Mouse (Mus musculus) embryonic facial prominence, embryonic 10.5 days (tissue): ENCODE results near the gene Kif17. TPM values are rescaled to one million over a fixed set of nuclear protein-coding genes. Genes with fewer than 3 reads are reported as not detected.
A peak's percentile ranks its signal among the peaks of the same experiment; 100 is the strongest.

Source experiments
- DNase-seq: peaks from one replicate; pipeline ENCODE4 v3.0.0-alpha.2; 2017; ENCODE audit warnings: low spot score
- H3K27ac ChIP-seq: fragments of 300-500 bp; sonication (generic); replicated peaks from 2 replicates; pipeline ENCODE4 v1.5.1; 2016; ENCODE audit warnings: mild to moderate bottlenecking
- H3K27me3 ChIP-seq: fragments of 300-500 bp; sonication (generic); replicated peaks from 2 replicates; pipeline ENCODE4 v1.6.1; 2016; ENCODE audit warnings: low read depth, mild to moderate bottlenecking; ENCODE audit not compliant: poor library complexity, severe bottlenecking
- H3K36me3 ChIP-seq: fragments of 300-500 bp; sonication (generic); replicated peaks from 2 replicates; pipeline ENCODE4 v1.6.1; 2016; ENCODE audit warnings: mild to moderate bottlenecking, moderate library complexity
- H3K4me1 ChIP-seq: fragments of 300-500 bp; sonication (generic); 2 replicates; pipeline ENCODE4 v1.6.1; 2016
- H3K4me3 ChIP-seq: fragments of 300-500 bp; sonication (generic); 2 replicates; pipeline ENCODE4 v1.5.1; 2016; ENCODE audit warnings: mild to moderate bottlenecking, moderate library complexity
- H3K9me3 ChIP-seq: fragments of 300-500 bp; sonication (generic); 2 replicates; pipeline ENCODE4 v1.6.1; 2016; ENCODE audit warnings: mild to moderate bottlenecking
- WGBS: fragments of 180-500 bp; shearing (Covaris S2); methylation state at CpG from one replicate; pipeline ENCODE4 v1.1.7; 2016; 5-methylcytosine and 5-hydroxymethylcytosine counted together
- polyA plus RNA-seq: library from polyadenylated mRNA; unstranded; fragments of >200 nt; fragmentation: Nextera tagmentation; extraction: Ambion mirVana; gene quantifications from 2 replicates; pipeline ENCODE4 v1.2.1, GENCODE M21; 2016

The Kif17 gene
- polyA plus RNA-seq, 1 experiment from 2014 or later = 0.62 TPM

DNA sequence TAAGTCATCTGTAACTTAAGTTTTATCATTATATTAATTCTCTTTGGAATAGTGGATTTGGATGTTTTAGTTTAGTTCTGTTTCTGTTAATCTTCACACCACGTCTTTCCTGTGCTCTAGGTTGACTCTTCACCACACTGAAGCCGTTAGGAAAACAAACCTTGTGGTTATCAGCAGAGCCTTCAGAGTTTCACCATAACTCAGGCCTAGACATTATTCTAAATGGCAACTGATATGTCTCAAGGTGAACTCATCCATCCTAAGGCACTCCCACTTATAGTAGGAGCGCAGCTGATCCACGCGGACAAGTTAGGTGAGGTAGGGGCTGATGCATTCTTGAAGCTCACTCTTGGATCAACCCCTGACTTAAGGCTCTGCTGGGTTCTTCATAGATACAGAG lies 28.8 kb upstream of the Kif17 start:
- Histone ChIP-seq H3K4me1 (peaks cover 26% of the 10 kb centered on the region), H3K9me3 (no peaks in the 10 kb centered on the region), H3K27ac (no peak overlapping the region), H3K4me3 (no peak overlapping the region), H3K27me3 (no peaks in the 10 kb centered on the region), H3K36me3 (peaks cover 80% of the 10 kb centered on the region)
- WGBS = 91% methylated on average over 5 of the region's 5 CpGs
- DNase-seq = no peak

DNA sequence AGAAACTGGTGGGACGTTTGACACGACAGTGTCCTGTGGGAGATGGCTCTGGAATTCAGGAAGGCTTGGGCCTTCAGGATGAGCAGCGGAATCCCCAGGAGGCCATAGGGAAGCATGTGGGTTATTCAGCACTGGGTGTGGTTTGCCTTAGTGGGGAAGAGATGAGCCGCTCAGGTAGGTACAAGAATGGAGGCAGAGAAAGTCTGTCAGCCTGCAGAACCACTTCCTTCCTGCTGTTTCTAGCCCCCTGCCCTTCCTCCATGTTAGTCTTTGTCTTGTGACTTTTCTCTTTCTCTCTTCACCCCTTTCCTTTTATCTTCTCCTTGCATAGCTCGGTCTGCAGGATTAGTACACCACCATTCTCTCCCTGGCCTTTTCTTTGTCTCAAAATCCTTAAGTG lies 27.8 kb upstream of the Kif17 start:
- no peaks in the 10 kb centered on the region for H3K27me3 ChIP-seq
- H3K4me3 ChIP-seq = no peak overlapping the region
- no peak overlapping the region for H3K27ac ChIP-seq
- no peaks in the 10 kb centered on the region for H3K9me3 ChIP-seq
- 85% methylated on average over 5 of the region's 5 CpGs for WGBS
- peaks cover 89% of the 10 kb centered on the region for H3K36me3 ChIP-seq
- DNase-seq = no peak
- peaks cover 26% of the 10 kb centered on the region for H3K4me1 ChIP-seq

DNA sequence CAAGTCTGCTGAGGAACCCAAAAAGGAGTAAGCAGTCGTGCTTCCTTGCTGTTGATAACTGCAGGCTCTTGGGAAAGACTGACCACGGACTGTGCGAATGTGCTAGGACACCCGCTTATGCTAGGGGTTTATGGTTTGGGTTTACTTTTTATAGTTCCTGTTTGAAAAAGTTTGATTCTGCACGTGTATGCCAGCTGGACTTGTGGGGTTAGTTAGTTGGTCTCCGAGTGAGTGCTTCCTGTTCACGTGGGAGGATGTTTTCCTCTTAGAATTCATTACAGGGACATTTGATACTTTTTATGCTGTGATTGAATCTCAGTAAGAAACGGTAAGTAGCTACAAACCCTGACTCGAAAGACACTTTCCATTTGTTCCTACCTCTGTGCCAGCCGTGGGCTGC lies 26.6 kb upstream of the Kif17 start:
- Histone ChIP-seq H3K36me3 (peaks cover 94% of the 10 kb centered on the region), H3K27ac (no peak overlapping the region), H3K9me3 (no peaks in the 10 kb centered on the region), H3K4me1 (peaks cover 14% of the 10 kb centered on the region), H3K4me3 (no peak overlapping the region), H3K27me3 (no peaks in the 10 kb centered on the region)
- no peak for DNase-seq
- WGBS = 89% methylated on average over 10 of the region's 10 CpGs

DNA sequence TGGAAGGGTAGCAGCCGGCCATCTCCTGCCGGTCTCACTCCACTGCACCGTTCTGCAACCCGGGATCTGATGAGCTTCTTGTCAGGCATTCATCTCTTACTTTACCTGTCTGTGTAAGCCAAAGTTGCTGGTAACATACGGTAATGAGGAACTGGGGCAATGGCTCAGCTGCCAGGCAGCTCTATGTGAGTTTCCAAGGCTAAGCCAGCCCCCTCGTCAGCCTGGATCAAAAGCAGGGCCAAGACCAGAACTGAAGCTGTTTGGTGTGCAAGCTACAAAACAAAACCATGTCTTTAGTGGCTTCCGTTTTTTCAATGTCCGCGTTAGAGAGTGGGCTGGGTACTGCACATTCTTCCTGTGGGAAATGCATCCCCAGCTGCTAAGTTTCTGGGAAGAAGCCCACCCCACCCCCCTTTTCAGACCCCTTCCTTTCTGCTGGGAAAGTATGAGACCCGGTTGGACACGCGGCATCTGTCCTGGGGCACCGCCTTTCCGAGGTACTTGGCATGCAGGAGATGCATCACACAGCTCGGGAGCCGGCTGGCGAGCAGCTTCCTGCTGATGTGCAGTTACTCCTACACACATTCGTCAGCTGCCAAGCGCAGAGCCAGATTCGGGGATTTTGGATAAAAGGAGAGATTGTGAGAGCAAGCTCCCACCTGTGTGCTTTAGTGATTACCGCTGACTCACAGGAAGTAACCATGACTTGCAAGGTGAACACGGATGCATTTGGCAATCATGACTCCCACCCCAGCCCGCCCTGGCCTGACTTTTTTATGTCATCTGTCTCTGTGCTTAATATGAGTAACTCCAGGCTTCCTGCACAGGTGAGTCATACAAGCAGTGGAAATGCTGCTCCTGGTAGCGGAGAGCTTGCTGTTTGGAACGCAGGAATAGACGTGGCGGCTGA lies 3.2 kb upstream of the Kif17 start:
- Histone ChIP-seq H3K9me3 (no peaks in the 10 kb centered on the region), H3K36me3 (peaks cover 60% of the 10 kb centered on the region)
- no peak for DNase-seq

DNA sequence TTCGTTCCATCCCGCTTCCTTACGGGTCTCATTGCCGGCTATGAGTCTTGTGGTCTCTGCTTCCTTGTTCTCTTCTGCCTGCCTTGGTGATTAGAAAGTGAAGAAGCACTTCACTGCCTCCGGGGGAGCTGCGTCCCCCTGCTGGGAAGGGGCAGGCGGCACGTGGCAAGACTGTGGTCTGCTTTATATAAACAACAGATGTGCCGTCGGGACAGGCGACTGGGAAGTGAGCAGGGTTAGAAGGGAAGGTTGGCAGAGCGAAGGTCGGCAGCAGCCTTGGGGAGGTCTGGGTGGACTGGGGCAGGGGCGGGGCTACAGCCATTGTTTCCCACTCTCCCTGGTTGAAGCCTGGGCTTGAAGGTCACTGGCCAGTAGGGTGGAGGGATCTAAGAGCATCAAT lies 1.6 kb downstream of the Kif17 start:
- Histone ChIP-seq H3K4me1 (peaks cover 43% of the 10 kb centered on the region), H3K9me3 (no peaks in the 10 kb centered on the region), H3K36me3 (peaks cover 12% of the 10 kb centered on the region), H3K4me3 (peak overlapping the region; percentile 74), H3K27ac (peak overlapping the region; percentile 66), H3K27me3 (peaks cover 96% of the 10 kb centered on the region)
- WGBS = under 1% methylated on average over 14 of the region's 14 CpGs
- DNase-seq = peak; percentile 84

More for the DNA sequence above, 3.2 kb upstream of the Kif17 start:
- H3K27me3 ChIP-seq = peaks cover 48% of the 10 kb centered on the region
- no peak overlapping the region for H3K4me3 ChIP-seq
- 81% methylated on average over 27 of the region's 27 CpGs for WGBS
- no peak overlapping the region for H3K27ac ChIP-seq
- peaks cover 30% of the 10 kb centered on the region for H3K4me1 ChIP-seq

DNA sequence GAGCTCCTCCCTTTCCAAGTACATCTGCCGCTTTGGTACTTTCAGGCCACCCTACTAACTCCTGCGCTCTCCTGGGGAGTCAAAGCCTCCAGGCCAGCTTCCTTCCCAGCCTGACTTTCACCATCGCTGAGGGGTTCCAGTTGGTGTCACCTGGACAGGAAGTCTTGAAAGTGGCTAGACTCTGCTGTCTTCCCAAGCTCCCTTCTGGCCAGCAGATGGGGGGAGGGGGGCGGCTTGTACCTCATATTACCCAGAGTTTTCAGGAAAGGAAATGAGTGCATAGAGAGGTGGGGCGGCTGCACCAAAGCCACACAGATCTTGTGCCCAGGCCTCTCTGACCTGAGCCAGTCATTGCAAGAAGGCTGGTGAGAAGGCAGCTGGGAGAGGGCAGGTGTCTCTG lies 2.0 kb downstream of the Kif17 start:
- peak overlapping the region; percentile 66 for H3K27ac ChIP-seq
- DNase-seq = peak; percentile 55
- H3K4me3 ChIP-seq = peak overlapping the region; percentile 74
- peaks cover 46% of the 10 kb centered on the region for H3K4me1 ChIP-seq
- H3K27me3 ChIP-seq = peaks cover 98% of the 10 kb centered on the region
- 8% methylated on average over 5 of the region's 5 CpGs for WGBS
- peaks cover 8% of the 10 kb centered on the region for H3K36me3 ChIP-seq
- no peaks in the 10 kb centered on the region for H3K9me3 ChIP-seq

DNA sequence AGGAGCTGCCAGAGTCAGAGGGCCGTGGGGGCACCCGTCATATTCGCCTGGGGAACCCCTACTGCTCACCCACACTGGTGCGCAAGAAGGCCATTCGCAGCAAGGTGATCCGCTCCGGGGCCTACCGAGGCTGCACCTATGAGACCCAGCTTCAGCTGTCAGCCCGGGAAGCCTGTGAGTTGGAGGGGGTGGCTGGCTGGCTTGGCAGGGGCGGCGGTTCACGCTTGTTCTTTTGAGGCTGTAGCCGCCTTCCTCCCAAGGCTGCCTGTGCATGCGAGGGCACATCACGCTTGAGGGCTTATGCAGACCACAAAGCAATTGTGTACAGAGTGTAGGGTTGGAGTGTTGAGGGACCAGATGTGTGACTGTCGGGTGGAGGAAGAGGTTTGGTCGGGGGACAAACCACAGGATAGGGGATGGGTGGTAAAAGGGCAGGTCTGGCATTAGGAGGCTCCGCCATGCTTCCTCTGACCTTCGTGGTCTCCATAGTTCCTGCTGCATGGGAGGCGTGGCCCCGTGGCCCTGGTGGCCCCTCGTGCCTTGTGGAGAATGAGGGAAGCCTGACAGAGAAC lies 7.0 kb downstream of the Kif17 start:
- DNase-seq = no peak
- Histone ChIP-seq H3K4me1 (peaks cover 25% of the 10 kb centered on the region), H3K36me3 (no peaks in the 10 kb centered on the region; the same call in 1 of the 2 replicates), H3K27ac (no peak overlapping the region), H3K9me3 (no peaks in the 10 kb centered on the region), H3K27me3 (peaks cover 87% of the 10 kb centered on the region), H3K4me3 (no peak overlapping the region)
- WGBS = 82% methylated on average over 22 of the region's 22 CpGs

DNA sequence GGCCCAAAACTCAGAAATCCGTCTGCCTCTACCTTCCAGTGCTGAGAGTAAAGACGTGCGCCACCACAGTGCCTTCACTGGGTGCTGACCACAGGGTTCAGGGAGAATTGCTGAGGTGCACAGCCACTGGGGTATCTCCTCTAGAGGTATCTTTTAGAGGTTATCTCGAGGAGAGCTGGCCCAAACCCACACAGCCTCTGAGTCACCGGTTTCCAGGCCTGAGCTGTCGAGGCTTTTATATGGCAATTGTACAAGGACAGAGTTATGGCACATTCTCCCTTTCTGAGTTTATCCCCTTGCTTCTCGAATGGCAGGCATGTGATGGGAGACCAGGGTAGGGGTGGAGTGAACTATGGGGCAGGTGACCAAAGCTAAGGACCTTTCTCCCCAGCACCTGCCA lies 8.4 kb downstream of the Kif17 start:
- Histone ChIP-seq H3K9me3 (no peaks in the 10 kb centered on the region), H3K4me3 (no peak overlapping the region), H3K27ac (no peak overlapping the region), H3K36me3 (no peaks in the 10 kb centered on the region; the same call in 1 of the 2 replicates), H3K27me3 (peaks cover 84% of the 10 kb centered on the region), H3K4me1 (peaks cover 24% of the 10 kb centered on the region)
- no peak for DNase-seq
- WGBS = 83% methylated on average over 7 of the region's 7 CpGs

DNA sequence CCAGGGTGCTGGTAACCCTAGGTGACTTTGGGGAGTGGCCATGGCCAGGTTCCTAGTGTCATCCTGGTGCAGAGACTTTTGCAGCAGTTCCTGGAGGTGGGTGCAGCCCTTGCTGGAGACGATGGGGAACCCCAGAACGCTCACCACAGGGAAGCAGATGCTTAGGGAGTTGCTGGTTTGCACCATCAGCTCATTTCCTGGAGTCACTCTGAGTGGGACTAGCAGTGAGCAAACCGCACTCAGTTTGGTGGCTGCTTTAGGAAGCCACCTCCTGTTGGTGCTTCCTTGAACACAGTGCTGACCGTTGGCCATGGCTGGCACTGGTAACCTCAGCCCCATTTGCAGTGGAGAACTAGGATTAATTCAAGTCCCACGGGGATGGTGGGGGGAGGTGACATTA lies 9.2 kb downstream of the Kif17 start:
- peaks cover 84% of the 10 kb centered on the region for H3K27me3 ChIP-seq
- peaks cover 27% of the 10 kb centered on the region for H3K4me1 ChIP-seq
- H3K36me3 ChIP-seq = no peaks in the 10 kb centered on the region; the same call in 1 of the 2 replicates
- H3K4me3 ChIP-seq = no peak overlapping the region
- H3K27ac ChIP-seq = no peak overlapping the region
- no peak for DNase-seq
- H3K9me3 ChIP-seq = no peaks in the 10 kb centered on the region
- 87% methylated on average over 5 of the region's 5 CpGs for WGBS

DNA sequence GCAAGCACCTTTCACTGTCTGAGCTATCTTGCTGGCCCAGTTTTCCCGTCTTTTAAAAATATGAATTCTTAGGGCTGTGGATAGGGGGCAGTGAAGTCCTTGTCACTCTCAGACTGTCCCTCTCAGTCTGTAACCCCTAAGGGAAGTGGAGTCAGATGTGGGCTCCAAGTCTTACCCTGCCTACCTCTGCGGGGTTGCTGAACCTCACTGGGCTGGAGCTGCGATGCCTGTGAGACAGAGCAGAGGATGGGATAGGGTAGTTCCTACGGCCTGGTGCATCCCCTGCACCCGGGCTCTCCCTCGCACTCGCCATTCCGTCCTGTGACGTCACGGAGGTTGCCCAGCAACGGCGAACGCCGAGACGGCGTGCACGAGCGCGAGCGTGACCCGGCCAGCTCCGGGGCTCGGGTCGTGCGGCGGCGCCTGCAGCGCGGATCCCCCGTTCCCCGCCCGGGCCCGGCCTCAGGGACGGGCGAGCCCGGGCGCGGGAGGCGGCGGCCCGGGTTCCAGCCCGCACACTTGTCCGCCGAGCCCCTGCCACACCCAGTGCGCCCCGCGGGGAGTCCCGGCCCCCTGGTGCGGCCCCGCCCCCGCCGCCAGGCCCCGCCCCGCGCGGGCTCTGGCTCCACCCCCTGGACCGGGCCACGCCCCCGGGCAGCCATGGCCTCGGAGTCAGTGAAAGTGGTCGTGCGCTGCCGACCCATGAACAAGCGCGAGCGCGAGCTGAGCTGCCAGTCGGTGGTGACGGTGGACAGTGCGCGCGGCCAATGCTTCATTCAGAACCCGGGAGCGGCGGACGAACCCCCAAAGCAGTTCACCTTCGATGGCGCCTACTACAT lies 11.8 kb downstream of the Kif17 start:
- Histone ChIP-seq H3K9me3 (no peaks in the 10 kb centered on the region), H3K27ac (peak overlapping the region; percentile 51), H3K36me3 (no peaks in the 10 kb centered on the region; the same call in 1 of the 2 replicates), H3K4me3 (peak overlapping the region; percentile 82), H3K4me1 (peaks cover 22% of the 10 kb centered on the region), H3K27me3 (peaks cover 67% of the 10 kb centered on the region)
- WGBS = under 1% methylated on average over 78 of the region's 78 CpGs
- DNase-seq = peak; percentile 94

DNA sequence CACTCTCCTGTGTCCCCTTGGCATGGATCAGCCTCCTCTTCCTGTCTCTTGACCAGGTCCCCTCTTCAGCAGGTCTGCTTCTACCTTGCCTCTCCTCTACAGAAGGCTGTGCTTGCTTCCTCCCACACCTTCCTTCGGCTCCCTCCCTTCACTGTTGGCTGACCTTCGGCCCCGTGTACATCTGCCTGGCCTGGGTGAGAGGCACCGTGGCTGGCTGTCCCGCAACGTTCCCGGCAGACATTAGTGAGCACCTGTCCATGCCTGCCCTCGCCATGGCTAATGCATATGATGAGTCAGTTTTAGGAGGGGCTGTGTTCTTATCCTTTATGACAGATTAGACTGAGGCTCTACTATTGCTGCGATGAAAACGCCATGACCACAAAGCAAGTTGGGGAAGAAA lies 17.6 kb downstream of the Kif17 start:
- Histone ChIP-seq H3K9me3 (no peaks in the 10 kb centered on the region), H3K4me3 (no peak overlapping the region), H3K27me3 (peaks cover 25% of the 10 kb centered on the region), H3K27ac (no peak overlapping the region), H3K36me3 (no peaks in the 10 kb centered on the region), H3K4me1 (peaks cover 4% of the 10 kb centered on the region)
- DNase-seq = no peak
- WGBS = 88% methylated on average over 10 of the region's 10 CpGs
